Mouse (Mus musculus) neural tube, embryonic 15.5 days (tissue): ENCODE results near the gene Bin2. TPM values are rescaled to one million over a fixed set of nuclear protein-coding genes. Genes with fewer than 3 reads are reported as not detected.

Experiments used
- ATAC-seq: fragments of 200-750 bp; cut with Nextera tagmentation; 2 replicates; pipeline ENCODE4 v1.8.0; 2017; ENCODE audit warnings: mild to moderate bottlenecking, moderate TSS enrichment, moderate library complexity; ENCODE audit not compliant: low FRiP score
- H3K27ac ChIP-seq: fragments of 300-500 bp; sonication (generic); replicated peaks from 2 replicates; pipeline ENCODE4 v1.5.1; 2015; ENCODE audit warnings: mild to moderate bottlenecking, inconsistent platforms
- H3K27me3 ChIP-seq: fragments of 300-500 bp; sonication (generic); replicated peaks from 2 replicates; pipeline ENCODE4 v1.6.1; 2015; ENCODE audit warnings: inconsistent platforms
- H3K36me3 ChIP-seq: fragments of 300-500 bp; sonication (generic); 2 replicates; pipeline ENCODE4 v1.6.1; 2015; ENCODE audit warnings: inconsistent platforms
- H3K4me1 ChIP-seq: fragments of 300-500 bp; sonication (generic); 2 replicates; pipeline ENCODE4 v1.6.1; 2015; ENCODE audit warnings: inconsistent platforms
- H3K4me2 ChIP-seq: fragments of 300-500 bp; sonication (generic); 2 replicates; pipeline ENCODE4 v1.6.1; 2015; ENCODE audit warnings: inconsistent platforms, mild to moderate bottlenecking, moderate library complexity
- H3K4me3 ChIP-seq: fragments of 300-500 bp; sonication (generic); replicated peaks from 2 replicates; pipeline ENCODE4 v1.5.1; 2015; ENCODE audit warnings: mild to moderate bottlenecking, inconsistent platforms
- H3K9ac ChIP-seq: fragments of 300-500 bp; sonication (generic); replicated peaks from 2 replicates; pipeline ENCODE4 v1.6.1; 2015; ENCODE audit warnings: mild to moderate bottlenecking, inconsistent platforms
- H3K9me3 ChIP-seq: fragments of 300-500 bp; sonication (generic); replicated peaks from 2 replicates; pipeline ENCODE4 v1.6.1; 2016; ENCODE audit warnings: inconsistent platforms
- WGBS: fragments of 180-500 bp; shearing (Covaris S2); methylation state at CpG from one replicate; pipeline ENCODE4 v1.1.7; 2015; ENCODE audit warnings: mixed read lengths; 5-methylcytosine and 5-hydroxymethylcytosine counted together
- polyA plus RNA-seq: library from polyadenylated mRNA; unstranded; fragments of >200 nt; fragmentation: Nextera tagmentation; extraction: Ambion mirVana; gene quantifications from 2 replicates; pipeline ENCODE4 v1.2.1, GENCODE M21; 2015

The Bin2 gene
- polyA plus RNA-seq, 1 experiment from 2014 or later, result 2.6 TPM

- Histone ChIP-seq H3K9me3 (no peaks in the 10 kb centered on the region), H3K27ac (no peak overlapping the region), H3K36me3 (no peaks in the 10 kb centered on the region), H3K27me3 (peaks cover 20% of the 10 kb centered on the region), H3K4me1 (0 out of 2 replicates have a peak, but pooled peaks cover 4% of the 10 kb centered on the region), H3K9ac (no peak overlapping the region), H3K4me2 (no peak overlapping the region), H3K4me3 (no peak overlapping the region)
- WGBS, result 79% methylated on average over 5 of the region's 5 CpGs
- ATAC-seq, result no peak
These were observed 31.1 kb upstream of the Bin2 start for GRCm38 (mm10) chr15:100700424-100700823.

GRCm38 (mm10) chr15:100699386-100699785, 30.0 kb upstream of the Bin2 start:
- Histone ChIP-seq H3K4me2 (no peak overlapping the region), H3K36me3 (no peaks in the 10 kb centered on the region), H3K9ac (no peak overlapping the region), H3K27me3 (peaks cover 14% of the 10 kb centered on the region), H3K4me1 (0 out of 2 replicates have a peak, but pooled peaks cover 4% of the 10 kb centered on the region), H3K9me3 (no peaks in the 10 kb centered on the region), H3K27ac (no peak overlapping the region), H3K4me3 (no peak overlapping the region)
- 74% methylated on average over 6 of the region's 6 CpGs for WGBS
- ATAC-seq, result no peak

- Histone ChIP-seq H3K9ac (no peak overlapping the region), H3K27me3 (0 out of 2 replicates have a peak, but pooled peaks cover 1% of the 10 kb centered on the region), H3K9me3 (no peaks in the 10 kb centered on the region), H3K36me3 (no peaks in the 10 kb centered on the region), H3K27ac (no peak overlapping the region), H3K4me1 (no peaks in the 10 kb centered on the region), H3K4me2 (no peak overlapping the region), H3K4me3 (no peak overlapping the region)
- WGBS, result 87% methylated on average over 10 of the region's 10 CpGs
- ATAC-seq, result no peak
These were observed 28.7 kb upstream of the Bin2 start for GRCm38 (mm10) chr15:100698078-100698477.

- H3K27me3 ChIP-seq, result no peaks in the 10 kb centered on the region
- H3K9me3 ChIP-seq, result no peaks in the 10 kb centered on the region
- WGBS, result 88% methylated on average over 9 of the region's 9 CpGs
- no peak overlapping the region for H3K27ac ChIP-seq
- no peaks in the 10 kb centered on the region for H3K36me3 ChIP-seq
- no peak for ATAC-seq
- H3K4me1 ChIP-seq, result no peaks in the 10 kb centered on the region
- no peak overlapping the region for H3K9ac ChIP-seq
- no peak overlapping the region for H3K4me2 ChIP-seq
- no peak overlapping the region for H3K4me3 ChIP-seq
These were observed 25.1 kb upstream of the Bin2 start for GRCm38 (mm10) chr15:100694406-100694805.

- Histone ChIP-seq H3K27me3 (no peaks in the 10 kb centered on the region), H3K9me3 (no peaks in the 10 kb centered on the region), H3K27ac (no peak overlapping the region), H3K4me1 (peaks cover 6% of the 10 kb centered on the region), H3K36me3 (no peaks in the 10 kb centered on the region), H3K9ac (no peak overlapping the region), H3K4me3 (no peak overlapping the region), H3K4me2 (no peak overlapping the region)
- WGBS, result 81% methylated on average over 3 of the region's 3 CpGs
- ATAC-seq, result no peak
These were observed 22.6 kb upstream of the Bin2 start for GRCm38 (mm10) chr15:100691990-100692389.

GRCm38 (mm10) chr15:100687430-100687971, 18.1 kb upstream of the Bin2 start, which contains the start of gene Cela1:
Gene Cela1 (minus strand): TSS chr15:100687921.
- no peaks in the 10 kb centered on the region for H3K36me3 ChIP-seq
- no peaks in the 10 kb centered on the region for H3K27me3 ChIP-seq
- H3K9me3 ChIP-seq, result no peaks in the 10 kb centered on the region
- WGBS, result 75% methylated on average over 8 of the region's 8 CpGs
- no peak within 1 kb of the TSS for H3K9ac ChIP-seq
- peak within 1 kb of the TSS; percentile 20; the same call in 1 of the 2 replicates for H3K4me2 ChIP-seq
- no peak within 1 kb of the TSS for H3K4me3 ChIP-seq
- H3K4me1 ChIP-seq, result peaks cover 8% of the 10 kb centered on the region
- no peak for ATAC-seq
- no peak within 1 kb of the TSS for H3K27ac ChIP-seq

- Histone ChIP-seq H3K4me3 (no peak overlapping the region), H3K9ac (no peak overlapping the region), H3K36me3 (no peaks in the 10 kb centered on the region), H3K4me1 (peaks cover 8% of the 10 kb centered on the region), H3K9me3 (no peaks in the 10 kb centered on the region), H3K4me2 (peak overlapping the region; percentile 20; the same call in 1 of the 2 replicates), H3K27me3 (no peaks in the 10 kb centered on the region), H3K27ac (no peak overlapping the region)
- WGBS, result 31% methylated on average over 12 of the region's 12 CpGs
- ATAC-seq, result no peak
These were observed 17.6 kb upstream of the Bin2 start for GRCm38 (mm10) chr15:100686989-100687388.

- Histone ChIP-seq H3K4me3 (no peak overlapping the region), H3K4me1 (peaks cover 8% of the 10 kb centered on the region), H3K9ac (no peak overlapping the region), H3K27ac (no peak overlapping the region), H3K36me3 (no peaks in the 10 kb centered on the region), H3K4me2 (no peak overlapping the region), H3K27me3 (no peaks in the 10 kb centered on the region), H3K9me3 (no peaks in the 10 kb centered on the region)
- WGBS, result 76% methylated on average over 6 of the region's 6 CpGs
- ATAC-seq, result no peak
These were observed 17.1 kb upstream of the Bin2 start for GRCm38 (mm10) chr15:100686434-100686833.

GRCm38 (mm10) chr15:100685849-100686248, 16.5 kb upstream of the Bin2 start:
- no peak for ATAC-seq
- H3K27ac ChIP-seq, result no peak overlapping the region
- no peaks in the 10 kb centered on the region for H3K27me3 ChIP-seq
- 92% methylated on average over 8 of the region's 8 CpGs for WGBS
- no peaks in the 10 kb centered on the region for H3K9me3 ChIP-seq
- no peaks in the 10 kb centered on the region for H3K36me3 ChIP-seq
- no peak overlapping the region for H3K4me2 ChIP-seq
- peaks cover 8% of the 10 kb centered on the region for H3K4me1 ChIP-seq
- H3K9ac ChIP-seq, result no peak overlapping the region
- no peak overlapping the region for H3K4me3 ChIP-seq

- WGBS, result 21% methylated on average over 13 of the region's 13 CpGs
These were observed 15.9 kb upstream of the Bin2 start for GRCm38 (mm10) chr15:100685255-100685654.

GRCm38 (mm10) chr15:100684450-100684849, 15.1 kb upstream of the Bin2 start:
- Histone ChIP-seq H3K36me3 (no peaks in the 10 kb centered on the region), H3K4me3 (no peak overlapping the region)

More at GRCm38 (mm10) chr15:100685255-100685654, 15.9 kb upstream of the Bin2 start:
- Histone ChIP-seq H3K36me3 (no peaks in the 10 kb centered on the region), H3K27ac (no peak overlapping the region), H3K4me2 (no peak overlapping the region), H3K4me1 (peaks cover 8% of the 10 kb centered on the region), H3K9ac (no peak overlapping the region), H3K27me3 (no peaks in the 10 kb centered on the region), H3K9me3 (no peaks in the 10 kb centered on the region), H3K4me3 (no peak overlapping the region)
- ATAC-seq, result no peak

GRCm38 (mm10) chr15:100683041-100683440, 13.7 kb upstream of the Bin2 start:
- H3K27ac ChIP-seq, result no peak overlapping the region
- no peak overlapping the region for H3K9ac ChIP-seq
- H3K4me2 ChIP-seq, result no peak overlapping the region
- WGBS, result 45% methylated on average over 2 of the region's 2 CpGs
- ATAC-seq, result no peak
- no peak overlapping the region for H3K4me3 ChIP-seq
- H3K36me3 ChIP-seq, result no peaks in the 10 kb centered on the region
- H3K27me3 ChIP-seq, result no peaks in the 10 kb centered on the region
- peaks cover 8% of the 10 kb centered on the region for H3K4me1 ChIP-seq
- H3K9me3 ChIP-seq, result no peaks in the 10 kb centered on the region

More at GRCm38 (mm10) chr15:100684450-100684849, 15.1 kb upstream of the Bin2 start:
- no peak overlapping the region for H3K4me2 ChIP-seq
- ATAC-seq, result no peak
- 60% methylated on average over 10 of the region's 10 CpGs for WGBS
- H3K9me3 ChIP-seq, result no peaks in the 10 kb centered on the region
- H3K27ac ChIP-seq, result no peak overlapping the region
- H3K9ac ChIP-seq, result no peak overlapping the region
- H3K4me1 ChIP-seq, result peaks cover 8% of the 10 kb centered on the region
- no peaks in the 10 kb centered on the region for H3K27me3 ChIP-seq
